Mouse (Mus musculus): ENCODE results near the gene Fam129c.

The Fam129c gene

DNA sequence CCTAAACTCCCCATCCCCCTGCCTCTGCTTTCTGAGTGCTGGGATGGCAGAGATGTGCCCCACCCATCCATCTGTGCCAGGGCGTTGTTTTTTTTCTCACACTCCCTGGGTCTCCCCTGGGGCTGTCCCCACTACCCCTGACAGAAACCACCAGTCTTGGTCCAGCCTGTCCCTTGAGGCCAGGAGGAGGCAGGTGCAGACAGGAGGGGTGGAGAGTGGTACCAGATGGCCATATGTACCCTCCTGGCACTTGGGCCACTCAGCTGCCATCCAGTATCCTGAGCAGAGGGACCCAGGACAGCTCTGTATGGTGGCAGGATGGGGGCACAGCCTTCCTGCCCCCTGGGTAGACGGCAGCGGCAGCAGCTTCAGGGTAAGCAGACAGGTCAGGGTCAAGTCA lies at the start of gene Fam129c:
Gene Fam129c, plus strand, starts transcription at position 198 of the 400 bp plus-strand sequence.
- DNase-seq (ENCODE audit: low spot score in 2 of 2): no peak

DNA sequence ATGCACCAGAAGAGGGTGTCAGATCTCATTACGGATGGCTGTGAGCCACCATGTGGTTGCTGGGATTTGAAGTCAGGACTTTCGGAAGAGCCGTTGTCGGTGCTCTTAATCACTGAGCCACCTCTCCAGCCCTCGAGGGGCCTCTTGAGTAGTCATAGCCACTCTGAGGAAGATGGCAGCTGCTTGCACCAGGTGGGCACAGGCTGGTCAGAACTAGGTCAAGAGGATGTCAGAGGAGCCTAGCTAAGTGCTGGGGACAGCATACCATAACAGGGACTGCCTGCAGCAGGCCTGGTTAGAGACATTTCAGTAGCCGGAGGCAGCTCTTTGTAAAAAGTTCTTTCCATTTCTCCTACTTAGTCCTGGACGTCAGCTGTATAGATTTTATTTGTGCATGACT lies 46.7 kb upstream of the Fam129c start:
- DNase-seq (ENCODE audit: low spot score in 2 of 2): no peak

DNA sequence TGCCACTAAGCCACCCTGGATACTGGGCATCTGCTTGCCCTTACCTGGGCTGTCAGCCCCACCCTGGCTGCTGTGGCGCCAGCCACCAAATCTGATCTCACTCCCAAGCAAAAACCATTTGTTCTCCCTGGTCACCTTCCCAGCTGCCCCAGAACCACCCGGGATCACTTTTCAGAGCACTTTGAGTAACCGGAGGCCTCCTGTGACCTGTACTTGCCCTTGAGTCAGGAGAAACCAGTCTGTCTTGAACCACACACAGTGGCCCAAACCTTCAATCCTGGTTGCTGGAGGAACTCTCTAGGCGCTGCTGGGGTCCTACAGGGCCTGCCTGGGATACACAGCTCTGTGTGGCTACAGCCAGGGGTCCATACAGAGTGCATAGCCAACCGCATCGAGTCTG lies 44.7 kb upstream of the Fam129c start:
- no peak for DNase-seq (ENCODE audit: low spot score in 2 of 2)

DNA sequence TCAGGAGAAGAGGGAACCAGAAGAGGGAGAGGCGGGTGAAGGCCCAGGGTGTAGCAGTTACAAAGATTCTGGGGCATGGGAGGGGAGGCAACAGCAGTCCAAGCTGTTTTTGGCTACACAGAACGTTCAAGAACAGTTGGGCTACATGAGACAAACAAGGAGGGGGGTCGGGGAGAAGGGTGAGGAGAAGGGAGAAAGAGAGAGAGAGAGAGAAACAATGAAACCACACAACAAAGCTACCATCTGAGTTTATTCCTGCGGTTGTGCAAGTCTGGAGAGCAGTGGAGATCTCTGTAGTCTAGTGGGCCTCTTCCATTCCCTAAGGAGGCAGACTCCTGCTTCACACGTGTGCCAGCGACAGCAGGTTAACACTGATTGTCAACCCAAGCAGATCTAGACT lies 43.4 kb upstream of the Fam129c start:
- no peak for DNase-seq (ENCODE audit: low spot score in 2 of 2)

DNA sequence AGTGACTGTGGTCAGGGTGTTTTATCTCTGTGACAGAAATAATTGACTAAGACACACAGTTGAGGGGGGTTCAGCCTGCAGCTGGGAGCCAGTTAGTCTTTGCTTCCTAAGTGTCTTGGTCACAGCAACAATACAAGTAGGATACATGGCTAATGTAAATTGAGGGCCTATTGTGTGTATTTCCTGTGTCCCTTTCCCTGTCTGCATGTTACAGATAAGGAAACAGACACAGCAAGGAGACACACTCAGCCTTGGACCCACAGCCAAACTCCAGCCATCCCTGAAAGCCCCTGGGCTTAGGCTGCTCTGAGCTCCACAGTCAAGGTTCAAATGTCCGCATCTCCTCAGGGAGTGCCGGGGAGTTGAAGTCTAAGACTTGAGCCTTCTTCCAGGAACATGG lies 42.8 kb upstream of the Fam129c start:
- no peak for DNase-seq (ENCODE audit: low spot score in 2 of 2)

DNA sequence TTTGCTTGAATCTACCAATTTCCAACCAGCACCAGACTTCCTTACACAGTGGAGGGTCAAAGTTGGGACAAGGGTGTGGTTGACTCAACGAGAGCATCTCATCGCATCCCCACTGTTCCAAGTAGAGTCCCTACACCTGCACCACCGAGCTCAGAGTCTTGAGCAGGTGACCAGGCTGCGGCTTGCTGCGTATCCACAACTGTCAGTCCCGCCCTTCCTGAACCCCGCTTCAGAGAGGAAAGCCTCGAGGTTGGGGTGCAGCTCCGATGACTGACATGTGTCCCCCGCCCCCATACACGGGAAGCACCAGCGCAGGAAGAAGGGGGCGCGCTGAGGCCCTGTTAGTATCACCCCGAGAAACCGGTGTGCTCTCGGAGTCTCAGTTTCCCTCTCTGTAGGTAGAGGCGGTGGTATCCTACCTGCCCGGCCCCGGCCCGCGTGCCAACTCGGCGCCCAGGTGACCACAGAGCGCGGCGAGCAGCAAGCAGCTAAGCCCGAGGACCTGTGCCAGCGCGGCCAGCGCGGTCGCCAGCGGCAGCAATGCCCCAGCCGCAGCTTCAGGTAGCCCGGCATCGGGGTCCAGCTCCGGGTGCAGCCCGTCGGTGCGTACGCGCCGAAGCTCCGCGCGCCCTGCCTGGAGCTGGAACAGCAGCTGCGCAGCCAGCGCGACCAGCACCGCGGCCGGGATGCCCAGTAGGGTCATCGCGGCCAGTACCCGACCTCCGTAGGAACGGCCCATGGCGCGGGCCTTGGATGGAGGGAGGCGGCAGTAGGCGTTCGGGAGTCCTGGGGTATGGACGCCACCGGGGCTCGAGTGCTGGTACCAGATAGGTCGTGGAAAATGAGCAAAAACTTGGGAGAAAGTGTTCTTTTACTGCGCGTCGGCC lies 39.1 kb upstream of the Fam129c start, which contains the start of gene Tmem221:
Gene Tmem221, minus strand, starts transcription at position 801 of the 887 bp plus-strand sequence.
- no peak for DNase-seq (ENCODE audit: low spot score in 2 of 2)

DNA sequence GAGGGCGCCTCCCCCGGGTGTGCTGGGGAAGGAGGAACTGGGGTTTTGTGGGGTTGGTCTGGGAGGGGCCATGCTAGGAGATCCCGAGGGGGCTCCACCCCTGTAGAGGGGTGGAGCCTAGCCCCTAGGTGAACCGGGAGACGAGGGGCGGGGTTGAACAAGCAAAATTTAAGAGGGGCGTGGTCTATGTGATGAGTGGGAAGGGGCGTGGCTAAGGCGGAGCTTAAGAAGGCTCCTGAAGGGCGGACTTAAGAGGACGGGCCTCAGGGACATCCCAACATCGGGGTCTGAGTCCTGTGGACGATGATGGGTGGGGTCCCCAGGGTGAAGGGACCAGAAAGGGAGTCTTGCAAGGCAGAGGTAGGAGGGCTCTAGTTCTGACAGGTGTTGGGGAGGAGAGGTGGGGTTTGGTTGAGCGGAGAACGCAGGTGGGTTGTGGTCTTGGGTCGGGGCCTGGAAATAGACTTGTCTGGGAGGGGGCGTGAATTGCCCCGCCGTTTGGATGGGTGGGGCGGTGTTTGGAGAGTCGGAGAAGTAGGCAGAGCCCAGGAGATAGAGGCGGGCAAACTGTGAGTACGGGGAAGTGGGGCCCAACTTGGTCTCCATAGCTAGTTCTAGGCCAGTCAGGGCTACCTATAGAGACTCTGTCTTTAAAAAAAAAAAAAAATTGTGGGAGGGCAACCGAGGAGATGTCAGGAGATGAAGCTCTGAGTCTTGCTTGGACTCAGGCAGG lies 38.3 kb upstream of the Fam129c start:
- DNase-seq (ENCODE audit: low spot score in 2 of 2): no peak

DNA sequence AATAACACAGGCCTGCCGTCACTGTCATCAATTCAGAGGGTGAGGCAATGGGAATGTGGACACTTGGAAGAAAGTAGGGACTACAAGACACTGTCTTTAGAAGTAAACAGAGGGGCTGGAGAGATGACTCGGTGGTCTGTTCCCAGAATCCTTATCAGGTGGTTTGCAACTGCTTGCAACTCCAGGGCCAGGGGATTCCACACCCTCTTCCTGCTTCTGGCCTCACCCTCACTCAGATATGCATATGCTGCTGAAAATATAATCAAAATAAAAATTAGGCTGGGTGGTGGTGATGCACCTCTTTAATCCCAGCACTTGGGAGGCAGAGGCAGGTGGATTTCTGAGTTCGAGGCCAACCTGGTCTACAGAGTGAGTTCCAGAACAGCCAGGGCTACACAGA lies 37.4 kb upstream of the Fam129c start:
- DNase-seq (ENCODE audit: low spot score in 2 of 2): no peak

DNA sequence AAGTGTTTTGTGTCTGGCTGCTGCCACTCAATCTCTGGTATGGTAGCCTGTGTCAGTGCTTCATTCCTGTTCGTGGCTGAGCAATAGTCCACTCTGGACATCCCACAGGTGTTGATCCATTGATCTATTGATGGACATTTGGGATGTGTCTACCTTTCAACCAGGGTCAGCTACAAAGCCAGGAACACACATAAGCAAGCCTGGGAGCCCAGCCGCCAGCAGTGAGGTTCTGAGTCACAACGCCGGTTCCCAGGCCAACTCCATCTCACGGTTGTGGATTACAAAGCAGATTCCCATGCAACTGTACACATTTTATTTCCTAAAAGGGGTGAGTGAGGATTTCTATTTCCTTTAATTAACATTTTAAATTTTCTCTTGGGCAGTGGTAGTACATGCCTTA lies 36.7 kb upstream of the Fam129c start:
- DNase-seq (ENCODE audit: low spot score in 2 of 2): no peak

DNA sequence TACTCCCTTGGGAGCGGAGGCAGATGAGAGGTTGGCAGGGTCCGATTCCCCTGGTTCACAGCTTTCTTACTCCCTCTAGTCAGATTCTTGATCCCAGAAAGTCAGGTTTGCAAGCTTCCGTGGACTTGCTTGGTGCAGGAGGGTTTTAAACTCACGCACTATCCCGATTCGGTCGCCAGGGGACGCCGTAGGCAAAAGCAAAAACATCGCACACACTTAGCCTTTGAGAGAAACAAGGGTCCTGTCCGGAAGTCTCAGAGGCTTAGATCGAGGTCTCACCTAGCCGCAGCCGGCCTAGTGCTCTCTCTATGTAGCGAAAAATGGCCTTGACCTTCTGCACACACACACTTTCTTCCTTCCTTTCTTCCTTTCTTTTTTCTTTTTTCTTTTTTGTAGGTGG lies 36.0 kb upstream of the Fam129c start:
- DNase-seq (ENCODE audit: low spot score in 2 of 2): peak; percentile 48 to 54

DNA sequence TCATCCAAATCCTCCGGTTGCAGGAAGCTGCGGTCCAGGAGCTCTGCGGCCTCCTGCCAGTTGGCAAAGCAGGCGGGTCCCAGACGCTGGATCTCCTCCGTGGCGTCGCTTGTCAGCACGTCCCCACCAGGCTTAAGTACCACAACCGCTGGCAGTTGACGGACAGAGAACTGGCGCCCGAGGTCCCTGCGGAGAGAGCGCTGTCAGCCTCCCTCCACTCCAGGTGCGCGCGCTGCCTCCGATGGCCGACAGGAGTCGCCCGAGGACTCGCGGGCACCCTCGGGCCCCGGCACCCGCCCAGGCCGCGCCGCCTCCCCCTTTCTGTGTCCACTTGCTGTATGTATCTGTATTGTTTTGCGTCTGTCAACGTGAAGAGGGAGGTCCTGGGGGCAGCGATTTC lies 34.7 kb upstream of the Fam129c start:
- DNase-seq (ENCODE audit: low spot score in 2 of 2): peak; percentile 53 to 59

DNA sequence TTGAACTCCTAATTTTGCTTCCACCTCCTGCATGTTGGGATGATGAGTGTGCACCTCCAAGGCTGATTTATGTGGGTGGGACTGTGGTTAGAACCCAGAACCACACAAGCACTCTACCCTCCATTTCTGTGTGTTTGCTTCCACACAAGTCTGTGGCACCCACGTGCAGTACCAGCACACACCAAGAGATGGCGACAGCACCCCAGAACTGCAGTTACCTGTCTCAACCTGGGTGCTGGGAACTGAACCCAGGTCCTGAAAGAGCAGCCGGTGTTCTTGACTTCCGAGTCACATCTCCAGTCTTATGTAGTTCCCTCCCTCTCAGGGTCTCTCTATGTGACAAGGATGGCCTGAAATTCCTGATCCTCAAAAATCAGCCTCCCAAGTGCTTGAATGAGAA lies 33.5 kb upstream of the Fam129c start:
- no peak for DNase-seq (ENCODE audit: low spot score in 2 of 2)

DNA sequence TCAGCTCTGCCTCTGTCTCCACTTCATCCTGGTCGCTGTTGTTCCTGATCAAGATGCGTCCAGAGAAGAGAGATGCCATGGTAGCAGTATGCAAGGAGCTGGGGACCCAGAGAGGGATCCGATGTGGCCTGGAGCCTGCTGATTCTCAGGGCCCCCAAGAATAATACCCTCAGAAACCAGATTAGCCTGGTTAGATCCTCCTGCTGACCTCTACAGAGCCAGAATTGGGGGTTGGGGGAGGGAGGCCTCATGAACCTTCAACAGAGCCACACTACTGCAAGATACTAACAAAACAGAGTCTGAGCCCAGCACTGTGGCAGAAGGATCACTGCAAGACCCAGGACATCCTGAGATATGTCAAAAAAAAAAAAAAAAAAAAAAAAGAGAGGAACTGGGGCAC lies 30.9 kb upstream of the Fam129c start, which contains the start of gene Nxnl1:
Gene Nxnl1, minus strand, starts transcription at position 101 of the 400 bp plus-strand sequence.
- DNase-seq (ENCODE audit: low spot score in 2 of 2): no peak

DNA sequence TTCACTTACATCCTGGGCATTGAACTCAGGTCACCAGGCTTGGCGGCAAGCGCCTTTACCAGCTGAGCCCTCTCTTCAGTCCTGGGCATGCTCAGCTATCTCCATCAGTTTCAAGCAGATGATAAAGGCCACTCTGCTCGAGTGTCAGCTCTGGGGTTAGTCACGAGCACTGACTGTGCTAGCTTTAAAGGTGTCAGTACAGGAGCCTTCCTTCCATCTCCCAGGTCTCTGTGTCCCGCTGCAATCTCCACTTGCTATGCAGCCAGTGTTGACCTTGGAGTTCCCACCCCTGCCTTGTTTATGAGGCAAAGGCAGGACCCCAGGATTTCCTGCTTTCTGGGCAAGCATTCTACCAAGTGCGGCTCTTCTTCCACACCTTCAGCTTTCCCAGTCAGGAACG lies 29.9 kb upstream of the Fam129c start:
- DNase-seq (ENCODE audit: low spot score in 2 of 2): no peak

DNA sequence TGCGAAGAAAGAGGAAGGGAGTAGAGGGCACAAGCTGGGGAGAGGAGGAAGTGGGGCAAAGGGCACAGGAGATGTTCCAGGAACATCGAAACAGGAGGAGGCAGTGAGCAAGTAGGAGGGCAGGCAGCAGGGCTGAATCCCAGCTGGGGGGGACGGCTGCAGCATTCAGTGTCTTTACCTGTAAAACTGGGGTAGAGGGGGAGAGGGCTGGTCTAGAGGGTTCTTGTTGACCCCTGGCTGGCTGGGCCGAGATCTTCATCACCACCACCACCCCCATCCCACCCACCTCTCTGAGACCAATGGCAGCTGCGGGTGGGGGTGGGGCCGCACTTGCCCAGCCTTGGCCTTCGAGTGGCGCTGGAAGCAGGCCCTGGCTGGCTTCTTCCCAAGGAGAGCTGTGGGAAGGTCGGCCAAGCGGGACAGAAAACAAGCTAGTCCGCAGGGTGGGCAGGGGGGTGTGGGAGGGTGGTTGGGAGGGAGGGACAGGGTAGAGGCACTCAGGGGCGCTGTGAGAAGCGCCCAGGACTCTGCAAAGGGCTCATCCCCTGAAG lies 29.0 kb upstream of the Fam129c start, which contains the start of gene Slc27a1:
Gene Slc27a1, plus strand, starts transcription at position 496 of the 551 bp plus-strand sequence.
- no peak for DNase-seq (ENCODE audit: low spot score in 2 of 2)

DNA sequence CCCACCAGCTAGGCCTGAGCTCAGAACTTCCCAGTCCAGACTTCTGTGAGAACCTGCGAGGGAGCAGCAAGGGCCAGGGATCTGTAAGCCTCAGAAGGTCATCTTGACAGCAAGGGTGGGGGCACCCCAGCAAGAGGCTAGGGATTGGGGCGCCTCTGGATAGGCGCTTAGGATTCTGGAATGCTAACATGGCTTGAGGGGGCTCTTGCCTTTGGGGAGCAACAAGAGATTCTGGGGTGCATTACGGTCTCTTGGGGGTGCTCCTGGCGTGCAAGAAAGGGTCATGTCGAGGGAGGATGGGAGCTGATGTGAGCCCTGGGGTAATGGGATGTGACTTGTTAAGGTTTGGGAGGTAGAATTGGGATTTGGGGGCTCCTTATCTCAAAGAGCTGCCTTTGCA lies 28.5 kb upstream of the Fam129c start:
- DNase-seq (ENCODE audit: low spot score in 2 of 2): no peak

DNA sequence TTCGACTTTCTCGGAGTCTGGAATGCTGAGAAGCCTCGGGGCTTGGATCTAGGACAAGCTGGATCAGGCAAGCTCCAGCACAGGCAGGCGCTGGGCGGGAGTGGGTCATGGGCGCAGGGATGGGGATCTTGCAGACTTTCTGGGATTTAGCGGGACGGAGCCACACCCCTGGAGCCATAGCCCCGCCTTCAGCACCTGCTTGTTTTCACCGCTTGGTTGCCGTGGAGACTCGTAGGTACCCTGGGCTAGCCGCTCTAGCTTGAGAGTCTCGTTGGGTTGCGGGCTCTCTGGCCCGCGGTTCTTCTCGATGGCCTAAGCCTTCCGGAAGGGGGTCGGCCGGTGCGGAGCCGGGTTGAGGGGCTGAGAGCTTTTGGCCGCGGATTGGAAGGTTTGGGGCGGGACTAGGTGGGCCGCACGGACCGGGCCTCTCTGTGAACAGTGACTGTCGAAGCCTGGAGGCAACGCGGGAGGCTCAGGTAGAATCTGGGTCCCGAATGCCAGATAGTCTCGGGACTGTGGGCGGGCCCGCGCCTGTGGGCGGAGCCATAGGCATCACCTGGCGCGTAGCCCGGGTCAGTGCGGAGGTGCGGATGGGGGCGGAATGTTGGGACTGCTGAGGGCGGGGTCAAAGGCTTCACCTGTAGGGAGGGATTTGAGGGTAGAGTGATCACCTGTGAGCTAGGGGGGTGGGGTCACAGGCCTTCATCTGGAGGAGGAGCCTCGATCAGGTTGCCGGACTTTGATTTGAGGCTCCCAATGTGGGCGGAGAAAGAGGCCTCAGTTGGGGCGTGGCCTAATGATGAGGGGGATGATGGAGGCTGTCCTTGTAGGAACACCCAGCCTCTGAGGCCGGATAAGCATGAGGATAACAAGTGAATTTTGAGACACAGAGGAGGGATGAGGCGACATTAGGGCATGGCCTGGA lies 27.8 kb upstream of the Fam129c start:
- peak; percentile 74 to 80 for DNase-seq (ENCODE audit: low spot score in 2 of 2)

DNA sequence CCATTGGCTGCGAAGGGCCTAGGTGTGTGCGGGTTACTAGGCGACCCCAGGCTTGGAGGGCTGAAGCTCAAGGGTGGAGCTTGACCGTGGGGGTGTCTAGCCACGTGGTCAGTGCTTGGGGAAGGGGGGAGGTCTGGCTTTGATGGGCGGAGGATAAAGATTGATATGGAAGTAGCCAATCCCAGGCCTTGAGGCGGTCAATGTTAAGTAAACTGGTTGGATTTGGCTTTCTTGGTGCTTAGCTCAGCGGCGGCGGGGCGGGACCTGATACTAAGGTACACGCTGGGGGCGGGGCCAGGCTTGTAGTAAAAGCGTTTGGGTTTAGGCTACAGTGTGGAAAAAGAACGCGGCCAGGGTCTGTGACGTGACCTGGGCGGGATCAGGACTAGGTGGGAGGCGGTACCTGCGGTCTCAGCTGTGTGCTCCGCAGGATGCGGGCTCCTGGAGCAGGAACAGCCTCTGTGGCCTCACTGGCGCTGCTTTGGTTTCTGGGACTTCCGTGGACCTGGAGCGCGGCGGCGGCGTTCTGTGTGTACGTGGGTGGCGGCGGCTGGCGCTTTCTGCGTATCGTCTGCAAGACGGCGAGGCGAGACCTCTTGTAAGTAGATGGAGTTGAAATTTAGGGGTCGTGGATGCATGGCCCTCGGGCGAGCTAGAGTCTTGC lies 27.0 kb upstream of the Fam129c start:
- DNase-seq (ENCODE audit: low spot score in 2 of 2): peak; percentile 93 to 96

DNA sequence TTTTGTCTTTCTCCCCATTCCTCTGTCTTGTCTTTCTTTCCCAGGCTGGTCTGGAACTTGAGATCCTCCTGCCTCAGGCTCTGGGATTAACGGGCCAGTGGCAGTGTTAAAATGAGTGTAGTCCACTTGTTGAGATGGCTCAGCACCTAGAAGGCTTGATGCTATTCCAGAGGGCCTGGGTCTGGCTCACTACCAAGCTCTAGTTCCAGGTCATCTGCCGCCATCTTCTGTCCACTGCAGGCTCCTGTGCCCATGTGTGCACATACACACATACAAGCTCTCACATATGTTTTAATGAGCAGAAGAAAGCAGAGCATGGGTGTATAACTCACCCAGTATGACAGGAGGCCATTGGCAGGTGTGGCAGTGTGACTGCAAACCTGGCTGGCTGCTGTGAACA lies 25.4 kb upstream of the Fam129c start:
- DNase-seq (ENCODE audit: low spot score in 2 of 2): no peak

DNA sequence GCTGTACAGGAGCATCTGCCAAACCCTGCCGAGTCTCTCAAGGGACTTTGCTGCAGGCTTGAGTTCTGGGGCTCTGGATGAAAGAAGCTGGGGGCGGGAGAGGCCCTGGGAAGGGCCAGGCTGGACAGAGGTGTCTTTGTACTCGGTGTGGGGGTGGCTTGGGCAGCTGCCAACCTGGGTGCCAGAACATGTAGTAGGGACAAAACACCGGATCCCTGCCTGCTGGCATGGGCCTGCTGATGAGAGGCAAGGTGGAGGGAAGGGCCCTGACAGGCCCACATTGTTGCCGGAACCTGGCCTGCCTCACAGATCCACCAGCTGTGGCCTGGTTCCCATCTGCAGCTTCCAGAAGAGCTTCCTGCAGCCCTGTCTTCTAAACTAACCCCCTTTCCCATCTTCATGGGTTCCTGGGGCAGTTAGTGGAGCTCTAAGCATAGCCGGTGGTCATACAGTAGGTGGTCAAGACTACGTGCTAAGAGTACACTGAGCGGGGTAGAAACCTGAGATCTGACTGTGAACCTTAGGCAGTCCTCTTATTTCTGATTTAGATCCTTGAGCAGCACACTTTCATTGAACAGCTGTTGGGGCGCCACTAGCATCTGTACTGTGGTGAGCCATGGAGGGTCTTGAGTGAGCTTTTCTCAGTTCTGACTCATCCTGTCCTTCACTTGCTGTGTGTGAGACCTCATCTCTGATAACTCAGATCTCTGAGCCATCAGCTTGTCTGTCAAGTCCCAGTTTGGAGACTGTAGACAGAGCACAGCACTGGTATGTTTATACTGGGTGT lies 24.4 kb upstream of the Fam129c start:
- peak; percentile 64 to 66 for DNase-seq (ENCODE audit: low spot score in 2 of 2)
